ENCODE assay signal across 16 mouse cellular contexts in genomic region chr11:46219380-46219779, GRCm38 (mm10). TPM values are rescaled to one million over a fixed set of nuclear protein-coding genes. Genes with fewer than 3 reads are reported as not detected.
DNase-seq lines count a peak whose midpoint lies in the region; ATAC-seq lines count a peak whose summit lies in the region.
"Had no signal": no experiment of that assay in that cellular context is flagged by ENCODE, and none has a peak within 500 bp of the region (broad histone marks: within the 10 kb centered on the region; RNA-seq: fewer than 3 reads in every experiment).

No protein-coding gene starts in this region.

- peak overlapping the region; percentile 82 for H3K27ac ChIP-seq in forebrain, embryonic 14.5 days (ENCODE audit: low read depth, low read length)
- H3K27ac ChIP-seq in hindbrain, embryonic 16.5 days (ENCODE audit: low read depth, low read length): peak overlapping the region; percentile 87
- H3K27ac ChIP-seq in neural tube, embryonic 12.5 days: peak overlapping the region; percentile 62; the same call in 1 of the 2 replicates
- H3K27ac ChIP-seq: liver, embryonic 14.5 days; stomach, embryonic 15.5 days had no signal

- H3K36me3 ChIP-seq in forebrain, embryonic 14.5 days (ENCODE audit: control insufficient read depth, insufficient read depth, low read length): peaks cover 39% of the 10 kb centered on the region
- H3K36me3 ChIP-seq in hindbrain, embryonic 16.5 days (ENCODE audit: control insufficient read depth, insufficient read depth, low read length): peaks cover 35% of the 10 kb centered on the region
- peaks cover 37% of the 10 kb centered on the region for H3K36me3 ChIP-seq in neural tube, embryonic 12.5 days
- H3K36me3 ChIP-seq: stomach, embryonic 15.5 days had no signal

- no peak for DNase-seq in frontal cortex, postnatal 14 days (ENCODE audit: low spot score in 2 of 2)
- no peak for DNase-seq in forebrain, embryonic 14.5 days (ENCODE audit: low spot score)
- DNase-seq in kidney, adult 8-10 months: no peak
- DNase-seq in heart, adult 18-20 months: no peak
- DNase-seq: cerebellum, postnatal 25 days; kidney, postnatal 10 days had no signal

- H3K4me3 ChIP-seq in forebrain, embryonic 14.5 days (ENCODE audit: low read depth, low read length): no peak overlapping the region
- H3K4me3 ChIP-seq in hindbrain, embryonic 16.5 days (ENCODE audit: low read length): no peak overlapping the region
- no peak overlapping the region for H3K4me3 ChIP-seq in neural tube, embryonic 12.5 days
- H3K4me3 ChIP-seq: stomach, embryonic 15.5 days had no signal

- H3K27me3 ChIP-seq in forebrain, embryonic 14.5 days (replicated peaks; ENCODE audit: control insufficient read depth, insufficient read depth, low read length): no peaks in the 10 kb centered on the region
- no peaks in the 10 kb centered on the region for H3K27me3 ChIP-seq in hindbrain, embryonic 16.5 days (replicated peaks; ENCODE audit: control insufficient read depth, insufficient read depth, low read length)
- H3K27me3 ChIP-seq in neural tube, embryonic 12.5 days (replicated peaks): no peaks in the 10 kb centered on the region
- H3K27me3 ChIP-seq: stomach, embryonic 15.5 days had no signal

- H3K9ac ChIP-seq in forebrain, embryonic 14.5 days (ENCODE audit: low read length): no peak overlapping the region
- H3K9ac ChIP-seq in hindbrain, embryonic 16.5 days (ENCODE audit: low read depth, low read length): no peak overlapping the region
- no peak overlapping the region for H3K9ac ChIP-seq in neural tube, embryonic 12.5 days
- H3K9ac ChIP-seq: liver, embryonic 14.5 days; stomach, embryonic 15.5 days had no signal

- no peak overlapping the region for H3K4me2 ChIP-seq in forebrain, embryonic 14.5 days (ENCODE audit: low read length)
- no peak overlapping the region for H3K4me2 ChIP-seq in hindbrain, embryonic 16.5 days (ENCODE audit: low read length)
- H3K4me2 ChIP-seq in neural tube, embryonic 12.5 days (replicated peaks): no peak overlapping the region
- H3K4me2 ChIP-seq: stomach, embryonic 15.5 days had no signal

- ATAC-seq in frontal cortex, adult (ENCODE audit: low TSS enrichment): peak; percentile 24
- ATAC-seq in forebrain, embryonic 14.5 days: no peak
- ATAC-seq in hindbrain, embryonic 16.5 days: no peak; the same call in 1 of the 2 replicates
- no peak for ATAC-seq in neural tube, embryonic 12.5 days (ENCODE audit: low FRiP score, low read depth)
- no peak for ATAC-seq in erythroblast, adult 5-6 weeks (replicated peaks; ENCODE audit: low FRiP score, poor library complexity, severe bottlenecking)
- ATAC-seq: intestine, embryonic 16.5 days had no signal

- H3K9me3 ChIP-seq in forebrain, embryonic 14.5 days (replicated peaks; ENCODE audit: control insufficient read depth, low read length): no peaks in the 10 kb centered on the region
- no peaks in the 10 kb centered on the region for H3K9me3 ChIP-seq in hindbrain, embryonic 16.5 days (ENCODE audit: control insufficient read depth, low read length)
- H3K9me3 ChIP-seq in neural tube, embryonic 12.5 days: no peaks in the 10 kb centered on the region
- H3K9me3 ChIP-seq: stomach, embryonic 15.5 days had no signal

- 0 out of 2 replicates have a peak, but pooled peaks cover 3% of the 10 kb centered on the region for H3K4me1 ChIP-seq in forebrain, embryonic 14.5 days (ENCODE audit: control insufficient read depth, insufficient read depth, low read length)
- H3K4me1 ChIP-seq in hindbrain, embryonic 16.5 days (ENCODE audit: control insufficient read depth, insufficient read depth, low read depth, low read length): peaks cover 32% of the 10 kb centered on the region
- H3K4me1 ChIP-seq in neural tube, embryonic 12.5 days: peaks cover 24% of the 10 kb centered on the region

- 85% methylated on average over 9 of the region's 9 CpGs for WGBS in forebrain, embryonic 14.5 days
- 73% methylated on average over 9 of the region's 9 CpGs for WGBS in hindbrain, embryonic 16.5 days
- WGBS in neural tube, embryonic 12.5 days: 85% methylated on average over 9 of the region's 9 CpGs

RNA-seq across cellular contexts. Expression of gene Fndc9, which starts 16.0 kb away (rescaled TPM):
- 5.1 and 5.9 TPM in 2 replicates for polyA plus RNA-seq in forebrain, embryonic 14.5 days (2014; fragmentation: Nextera tagmentation; extraction: Ambion mirVana)
- 2.7 and 3.8 TPM in 2 replicates for polyA plus RNA-seq in hindbrain, embryonic 16.5 days (2015; fragmentation: Nextera tagmentation; extraction: Ambion mirVana)
- polyA plus RNA-seq in neural tube, embryonic 12.5 days (2016; fragmentation: Nextera tagmentation; extraction: Ambion mirVana): 0.78 and 0.80 TPM in 2 replicates
- total RNA-seq in erythroblast, adult 5-6 weeks (2015; ENCODE audit: low replicate concordance): not detected in 2 replicates
- total RNA-seq in erythroblast, adult 5-6 weeks (2017; ENCODE audit: low replicate concordance): not detected in 2 replicates
- total RNA-seq in heart, adult 18-20 months (2021): not detected
- total RNA-seq: granulocyte monocyte progenitor cell, adult 5-6 weeks had no signal
- polyA plus RNA-seq: heart, postnatal 0 days; liver, embryonic 14.5 days; small intestine, adult 2 months had no signal

RNA-seq across cellular contexts. Expression of gene Nipal4, which starts 53.1 kb away (rescaled TPM):
- 0.10 and 0.25 TPM in 2 replicates for polyA plus RNA-seq in forebrain, embryonic 14.5 days (2014; fragmentation: Nextera tagmentation; extraction: Ambion mirVana)
- polyA plus RNA-seq in hindbrain, embryonic 16.5 days (2015; fragmentation: Nextera tagmentation; extraction: Ambion mirVana): 0.26 and 0.45 TPM in 2 replicates
- 0.55 and 0.82 TPM in 2 replicates for polyA plus RNA-seq in neural tube, embryonic 12.5 days (2016; fragmentation: Nextera tagmentation; extraction: Ambion mirVana)
- not detected in 2 replicates for total RNA-seq in erythroblast, adult 5-6 weeks (2015; ENCODE audit: low replicate concordance)
- total RNA-seq in erythroblast, adult 5-6 weeks (2017; ENCODE audit: low replicate concordance): not detected in 2 replicates
- total RNA-seq in heart, adult 18-20 months (2021): not detected
- total RNA-seq: granulocyte monocyte progenitor cell, adult 5-6 weeks had no signal
